24 mouse cellular contexts compared by ENCODE assay signal in genomic region chr3:22863595-22863994, GRCm38 (mm10).
DNase-seq lines count a peak whose midpoint lies in the region; ATAC-seq and TF ChIP-seq lines count a peak whose summit lies in the region.
"Had no signal": no experiment of that assay in that cellular context is flagged by ENCODE, and none has a peak within 500 bp of the region (broad histone marks: within the 10 kb centered on the region; RNA-seq: fewer than 3 reads in every experiment).

No protein-coding gene starts in this region.

- H3K4me1 ChIP-seq in liver, adult 2 months (ENCODE audit: control insufficient read depth, insufficient read depth, low read length) = no peaks in the 10 kb centered on the region
- H3K4me1 ChIP-seq in liver, postnatal 0 days (ENCODE audit: insufficient read depth) = no peaks in the 10 kb centered on the region
- no peaks in the 10 kb centered on the region for H3K4me1 ChIP-seq in lung, embryonic 15.5 days
- no peaks in the 10 kb centered on the region for H3K4me1 ChIP-seq in lung, postnatal 0 days (ENCODE audit: insufficient read depth, low read depth, low read length)
- H3K4me1 ChIP-seq: embryonic facial prominence, embryonic 10.5 days; embryonic facial prominence, embryonic 12.5 days; forebrain, embryonic 13.5 days; forebrain, embryonic 15.5 days had no signal

- H3K27me3 ChIP-seq in liver, adult 2 months (ENCODE audit: control insufficient read depth, insufficient read depth, low read length) = no peaks in the 10 kb centered on the region
- no peaks in the 10 kb centered on the region for H3K27me3 ChIP-seq in liver, postnatal 0 days (ENCODE audit: insufficient read depth, low read length)
- H3K27me3 ChIP-seq in lung, embryonic 15.5 days = no peaks in the 10 kb centered on the region
- H3K27me3 ChIP-seq in lung, postnatal 0 days (replicated peaks; ENCODE audit: insufficient read depth, low read length) = no peaks in the 10 kb centered on the region
- H3K27me3 ChIP-seq: CH12.LX; embryonic facial prominence, embryonic 12.5 days; forebrain, embryonic 13.5 days; forebrain, embryonic 15.5 days; Patski had no signal

- no peak overlapping the region for H3K9ac ChIP-seq in liver, adult 2 months (ENCODE audit: low read depth, low read length)
- H3K9ac ChIP-seq in liver, postnatal 0 days (replicated peaks) = no peak overlapping the region
- H3K9ac ChIP-seq in lung, embryonic 15.5 days = no peak overlapping the region
- no peak overlapping the region for H3K9ac ChIP-seq in lung, postnatal 0 days (replicated peaks; ENCODE audit: low read depth)
- H3K9ac ChIP-seq: embryonic facial prominence, embryonic 12.5 days; forebrain, embryonic 13.5 days; forebrain, embryonic 15.5 days had no signal

- DNase-seq in liver, adult 2 months (ENCODE audit: extremely low read depth, low read depth, low spot score) = peak; percentile 23
- DNase-seq in liver, postnatal 0 days = no peak
- DNase-seq in lung, postnatal 25 days (ENCODE audit: low spot score) = no peak
- peak; percentile 33 for DNase-seq in lung, postnatal 0 days (ENCODE audit: low spot score)
- no peak for DNase-seq in lung, postnatal 4 days
- DNase-seq: adrenal gland, adult 8-10 months; adrenal gland, postnatal 14 days; adrenal gland, postnatal 36 days; B cell, adult 2 months; cerebellum, adult 11-12 months; cerebellum, adult 2 months; cerebellum, adult 9-10 months; cerebellum, postnatal 10 days; cerebellum, postnatal 25 days had no signal

- 59% methylated on average over 2 of the region's 2 CpGs for WGBS in liver, adult 2 months
- WGBS in liver, postnatal 0 days (ENCODE audit: insufficient replicate concordance) = 73% methylated on average over 2 of the region's 2 CpGs
- 49% methylated on average over 2 of the region's 2 CpGs for WGBS in lung, embryonic 15.5 days
- 58% methylated on average over 2 of the region's 2 CpGs for WGBS in lung, postnatal 0 days

- no peaks in the 10 kb centered on the region for H3K9me3 ChIP-seq in liver, postnatal 0 days (ENCODE audit: low read length)
- no peaks in the 10 kb centered on the region for H3K9me3 ChIP-seq in lung, embryonic 15.5 days
- H3K9me3 ChIP-seq in lung, postnatal 0 days (ENCODE audit: low read length) = no peaks in the 10 kb centered on the region
- H3K9me3 ChIP-seq: embryonic facial prominence, embryonic 10.5 days; embryonic facial prominence, embryonic 12.5 days; forebrain, embryonic 13.5 days; forebrain, embryonic 15.5 days; G1E had no signal

- no peaks in the 10 kb centered on the region for H3K79me2 ChIP-seq in liver, adult 2 months (ENCODE audit: control insufficient read depth, insufficient read depth, low read length)

- ATAC-seq in liver, postnatal 0 days = no peak
- 0 out of 2 replicates have a peak, but pooled peaks have one; percentile 57 for ATAC-seq in lung, embryonic 15.5 days (ENCODE audit: borderline replicate concordance, extremely low read depth, low FRiP score, low TSS enrichment)
- 0 out of 2 replicates have a peak, but pooled peaks have one; percentile 26 for ATAC-seq in lung, postnatal 0 days
- ATAC-seq: activated CD4-positive, CD25-positive, alpha-beta regulatory T cell, adult 4 months; CD4-positive, CD25-positive, alpha-beta regulatory T cell, adult 4 months; forebrain, embryonic 13.5 days; forebrain, embryonic 15.5 days; Patski had no signal

- no peaks in the 10 kb centered on the region for H3K36me3 ChIP-seq in liver, adult 2 months (ENCODE audit: control insufficient read depth, insufficient read depth, low read length)
- no peaks in the 10 kb centered on the region for H3K36me3 ChIP-seq in liver, postnatal 0 days (replicated peaks; ENCODE audit: insufficient read depth, low read length)
- no peaks in the 10 kb centered on the region for H3K36me3 ChIP-seq in lung, embryonic 15.5 days
- no peaks in the 10 kb centered on the region for H3K36me3 ChIP-seq in lung, postnatal 0 days (ENCODE audit: insufficient read depth, low read length)
- H3K36me3 ChIP-seq: embryonic facial prominence, embryonic 10.5 days; embryonic facial prominence, embryonic 12.5 days; forebrain, embryonic 15.5 days; G1E had no signal

- no peak for TF ChIP-seq POLR2A in liver, adult 2 months (IDR thresholded peaks at IDR 0.05; ENCODE audit: extremely low read depth, insufficient read depth, low read length)

- H3K4me2 ChIP-seq in liver, postnatal 0 days (ENCODE audit: low read depth, low read length) = no peak overlapping the region
- no peak overlapping the region for H3K4me2 ChIP-seq in lung, embryonic 15.5 days
- H3K4me2 ChIP-seq in lung, postnatal 0 days (replicated peaks; ENCODE audit: low read depth, low read length) = no peak overlapping the region
- H3K4me2 ChIP-seq: embryonic facial prominence, embryonic 12.5 days; forebrain, embryonic 13.5 days; forebrain, embryonic 15.5 days had no signal

- TF ChIP-seq EP300 in liver, postnatal 0 days (IDR thresholded peaks at IDR 0.05; ENCODE audit: low read depth) = no peak
- TF ChIP-seq EP300 in lung, postnatal 0 days (IDR thresholded peaks at IDR 0.05) = no peak

- no peak overlapping the region for H3K4me3 ChIP-seq in liver, adult 2 months (ENCODE audit: insufficient read depth, low read depth, low read length)
- no peak overlapping the region for H3K4me3 ChIP-seq in liver, postnatal 0 days (ENCODE audit: low read depth, low read length)
- no peak overlapping the region for H3K4me3 ChIP-seq in lung, embryonic 15.5 days
- H3K4me3 ChIP-seq in lung, postnatal 0 days (ENCODE audit: low read depth, low read length) = no peak overlapping the region
- H3K4me3 ChIP-seq: embryonic facial prominence, embryonic 10.5 days; embryonic facial prominence, embryonic 12.5 days; forebrain, embryonic 13.5 days; forebrain, embryonic 15.5 days had no signal

- TF ChIP-seq CTCF in liver, adult 2 months (IDR thresholded peaks at IDR 0.05; ENCODE audit: low read depth, low read length) = no peak
- no peak for TF ChIP-seq CTCF in liver, postnatal 0 days (IDR thresholded peaks at IDR 0.05; ENCODE audit: low read depth)
- TF ChIP-seq CTCF in lung, postnatal 0 days (IDR thresholded peaks at IDR 0.05) = no peak

- no peak overlapping the region for H3K27ac ChIP-seq in liver, adult 2 months (replicated peaks; ENCODE audit: insufficient read depth, low read depth, low read length)
- H3K27ac ChIP-seq in liver, postnatal 0 days (ENCODE audit: low read depth) = no peak overlapping the region
- no peak overlapping the region for H3K27ac ChIP-seq in lung, embryonic 15.5 days
- no peak overlapping the region for H3K27ac ChIP-seq in lung, postnatal 0 days (ENCODE audit: low read length)
- H3K27ac ChIP-seq: embryonic facial prominence, embryonic 10.5 days; embryonic facial prominence, embryonic 12.5 days; forebrain, embryonic 13.5 days; forebrain, embryonic 15.5 days had no signal

Comparison
In these comparisons a context has a peak if more than half of its experiments do, and no peak if none do; other contexts are left out.
1. DNase-seq: peak in liver, adult 2 months (single experiment) and lung, postnatal 0 days (single experiment); none in liver, postnatal 0 days (single experiment), lung, postnatal 25 days (single experiment) and lung, postnatal 4 days (0 of 2).